ENCODE assay signal across 8 mouse cellular contexts in genomic region chr3:37907432-37908088, GRCm38 (mm10).
A peak's percentile ranks its signal among the peaks of the same experiment; 100 is the strongest.
DNase-seq lines count a peak whose midpoint lies in the region; ATAC-seq lines count a peak whose summit lies in the region.

No protein-coding gene starts in this region.

- no peak overlapping the region for H3K4me3 ChIP-seq in embryonic facial prominence, embryonic 12.5 days
- no peak overlapping the region for H3K4me3 ChIP-seq in limb, embryonic 13.5 days
- no peak overlapping the region for H3K4me3 ChIP-seq in neural tube, embryonic 14.5 days (ENCODE audit: low read depth, low read length)

- WGBS in embryonic facial prominence, embryonic 12.5 days: 26% methylated on average over 14 of the region's 14 CpGs
- WGBS in limb, embryonic 13.5 days: 33% methylated on average over 14 of the region's 14 CpGs
- WGBS in neural tube, embryonic 14.5 days: 30% methylated on average over 14 of the region's 14 CpGs

- no peak for ATAC-seq in embryonic facial prominence, embryonic 12.5 days (ENCODE audit: insufficient number of reproducible peaks, insufficient read depth, low FRiP score, low TSS enrichment)
- peak; percentile 68 for ATAC-seq in limb, embryonic 13.5 days (ENCODE audit: low FRiP score, low read depth)
- ATAC-seq in neural tube, embryonic 14.5 days (ENCODE audit: low read depth): peak; percentile 48; the same call in 1 of the 2 replicates

- peak overlapping the region; percentile 15; the same call in 1 of the 2 replicates for H3K4me2 ChIP-seq in embryonic facial prominence, embryonic 12.5 days (replicated peaks)
- H3K4me2 ChIP-seq in limb, embryonic 13.5 days (replicated peaks): no peak overlapping the region
- no peak overlapping the region for H3K4me2 ChIP-seq in neural tube, embryonic 14.5 days (ENCODE audit: low read depth, low read length)

- no peak overlapping the region for H3K9ac ChIP-seq in embryonic facial prominence, embryonic 12.5 days
- no peak overlapping the region for H3K9ac ChIP-seq in limb, embryonic 13.5 days
- H3K9ac ChIP-seq in neural tube, embryonic 14.5 days (replicated peaks; ENCODE audit: low read depth, low read length): no peak overlapping the region

- peak overlapping the region; percentile 69; the same call in 1 of the 2 replicates for H3K27ac ChIP-seq in embryonic facial prominence, embryonic 12.5 days
- peak overlapping the region; percentile 29 for H3K27ac ChIP-seq in limb, embryonic 13.5 days
- no peak overlapping the region for H3K27ac ChIP-seq in neural tube, embryonic 14.5 days (ENCODE audit: low read depth, low read length)

- no peaks in the 10 kb centered on the region for H3K27me3 ChIP-seq in embryonic facial prominence, embryonic 12.5 days
- no peaks in the 10 kb centered on the region for H3K27me3 ChIP-seq in limb, embryonic 13.5 days
- H3K27me3 ChIP-seq in neural tube, embryonic 14.5 days (ENCODE audit: control insufficient read depth, insufficient read depth, low read length): peaks cover 7% of the 10 kb centered on the region

- peaks cover 14% of the 10 kb centered on the region for H3K4me1 ChIP-seq in embryonic facial prominence, embryonic 12.5 days
- peaks cover 17% of the 10 kb centered on the region for H3K4me1 ChIP-seq in limb, embryonic 13.5 days
- peaks cover 4% of the 10 kb centered on the region; the same call in 1 of the 2 replicates for H3K4me1 ChIP-seq in neural tube, embryonic 14.5 days (ENCODE audit: control insufficient read depth, insufficient read depth, low read length)

- DNase-seq in Muller cell, postnatal 12 days (ENCODE audit: inconsistent ontology term): peak; percentile 67
- DNase-seq in heart, postnatal 25 days (ENCODE audit: low spot score): peak; percentile 43
- no peak for DNase-seq in right cerebral cortex, postnatal 14 days
- DNase-seq in spleen, postnatal 14 days (ENCODE audit: low spot score in 2 of 2): no peak
- no peak for DNase-seq in B cell, adult 2 months

- intact Hi-C loops in heart, postnatal 25 days (cut with DNase I): no loop called here

- no peaks in the 10 kb centered on the region for H3K36me3 ChIP-seq in embryonic facial prominence, embryonic 12.5 days
- H3K36me3 ChIP-seq in limb, embryonic 13.5 days: no peaks in the 10 kb centered on the region
- no peaks in the 10 kb centered on the region for H3K36me3 ChIP-seq in neural tube, embryonic 14.5 days (ENCODE audit: control insufficient read depth, insufficient read depth, low read length)

- no peaks in the 10 kb centered on the region for H3K9me3 ChIP-seq in embryonic facial prominence, embryonic 12.5 days
- H3K9me3 ChIP-seq in limb, embryonic 13.5 days: no peaks in the 10 kb centered on the region
- H3K9me3 ChIP-seq in neural tube, embryonic 14.5 days (ENCODE audit: control insufficient read depth, low read length): no peaks in the 10 kb centered on the region

Comparison
In these comparisons a context has a peak if more than half of its experiments do, and no peak if none do; other contexts are left out.
1. DNase-seq: peak in Muller cell, postnatal 12 days (single experiment) and heart, postnatal 25 days (single experiment); none in right cerebral cortex, postnatal 14 days (single experiment), spleen, postnatal 14 days (0 of 2) and B cell, adult 2 months (0 of 2).